Mouse (Mus musculus): ENCODE data around the gene Riox1.

GRCm38 (mm10) chr12:83927747-83928146, 22.7 kb upstream of the Riox1 start:
- TF ChIP-seq TAL1 (IDR thresholded peaks at IDR 0.05; ENCODE audit: low read length) (no peak), GATA1 (IDR thresholded peaks at IDR 0.05; ENCODE audit: low read length) (no peak)

Measured in erythroblast, embryonic 14.5 days (primary cell).